Mouse (Mus musculus): ENCODE data around the gene Tomm40l. TPM values are rescaled to one million over a fixed set of nuclear protein-coding genes. Genes with fewer than 3 reads are reported as not detected.

The Tomm40l gene
- polyA plus RNA-seq, 2 experiments, result 11.0 to 17.5 TPM

DNA sequence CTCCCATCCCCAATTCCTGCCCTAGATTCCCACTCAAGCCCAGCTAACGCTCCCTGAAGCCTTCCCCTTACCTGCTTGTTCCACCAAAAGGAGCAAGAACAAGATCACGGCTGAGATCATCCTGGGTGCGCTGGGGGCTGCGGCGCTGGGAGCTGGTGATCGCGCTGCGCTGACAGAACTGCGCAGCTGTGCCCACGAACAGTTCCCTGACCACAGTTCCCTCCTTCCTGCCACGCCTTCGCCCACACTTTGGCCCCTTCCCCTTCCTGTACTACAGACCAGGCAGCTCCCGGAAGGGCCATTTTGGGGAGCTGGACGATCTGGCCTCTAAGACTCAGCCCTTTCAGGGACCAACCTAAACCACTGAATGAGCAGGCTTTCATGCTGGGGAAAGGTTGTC lies 11.8 kb upstream of the Tomm40l start, which contains the start of gene Fcer1g:
Gene Fcer1g, minus strand, starts transcription at position 240 of the 400 bp plus-strand sequence.
- H3K4me2 ChIP-seq (ENCODE audit: low read depth), result peak within 1 kb of the TSS; percentile 30
- H3K36me3 ChIP-seq (replicated peaks; ENCODE audit: control insufficient read depth, insufficient read depth, low read depth), result peaks cover 37% of the 10 kb centered on the region
- 24% methylated on average over 14 of the region's 14 CpGs for WGBS (ENCODE audit: insufficient replicate concordance)
- TF ChIP-seq CTCF (IDR thresholded peaks at IDR 0.05; ENCODE audit: low read depth) (no peak), EP300 (IDR thresholded peaks at IDR 0.05; ENCODE audit: low read depth) (no peak)
- peak within 1 kb of the TSS; percentile 25 to 42 for H3K4me3 ChIP-seq (ENCODE audit: insufficient read depth in 1 of 2, low read depth in 2 of 2, low read length in 2 of 2)
- no peaks in the 10 kb centered on the region for H3K9me3 ChIP-seq (ENCODE audit: control insufficient read depth, low read length)
- ATAC-seq (ENCODE audit: insufficient read depth) (no peak), DNase-seq (ENCODE audit: low read depth in 3 of 3, low spot score in 3 of 3) (no peak)
- peak within 1 kb of the TSS; percentile 23 for H3K27ac ChIP-seq
- H3K9ac ChIP-seq (replicated peaks), result 0 out of 2 replicates have a peak within 1 kb of the TSS, but pooled peaks have one; percentile 27
- H3K4me1 ChIP-seq (replicated peaks; ENCODE audit: control insufficient read depth in 2 of 2, insufficient read depth in 2 of 2, low read length in 1 of 2), result peaks cover 12 to 24% of the 10 kb centered on the region in 2 experiments
- H3K27me3 ChIP-seq (ENCODE audit: control insufficient read depth, insufficient read depth, low read length), result no peaks in the 10 kb centered on the region

DNA sequence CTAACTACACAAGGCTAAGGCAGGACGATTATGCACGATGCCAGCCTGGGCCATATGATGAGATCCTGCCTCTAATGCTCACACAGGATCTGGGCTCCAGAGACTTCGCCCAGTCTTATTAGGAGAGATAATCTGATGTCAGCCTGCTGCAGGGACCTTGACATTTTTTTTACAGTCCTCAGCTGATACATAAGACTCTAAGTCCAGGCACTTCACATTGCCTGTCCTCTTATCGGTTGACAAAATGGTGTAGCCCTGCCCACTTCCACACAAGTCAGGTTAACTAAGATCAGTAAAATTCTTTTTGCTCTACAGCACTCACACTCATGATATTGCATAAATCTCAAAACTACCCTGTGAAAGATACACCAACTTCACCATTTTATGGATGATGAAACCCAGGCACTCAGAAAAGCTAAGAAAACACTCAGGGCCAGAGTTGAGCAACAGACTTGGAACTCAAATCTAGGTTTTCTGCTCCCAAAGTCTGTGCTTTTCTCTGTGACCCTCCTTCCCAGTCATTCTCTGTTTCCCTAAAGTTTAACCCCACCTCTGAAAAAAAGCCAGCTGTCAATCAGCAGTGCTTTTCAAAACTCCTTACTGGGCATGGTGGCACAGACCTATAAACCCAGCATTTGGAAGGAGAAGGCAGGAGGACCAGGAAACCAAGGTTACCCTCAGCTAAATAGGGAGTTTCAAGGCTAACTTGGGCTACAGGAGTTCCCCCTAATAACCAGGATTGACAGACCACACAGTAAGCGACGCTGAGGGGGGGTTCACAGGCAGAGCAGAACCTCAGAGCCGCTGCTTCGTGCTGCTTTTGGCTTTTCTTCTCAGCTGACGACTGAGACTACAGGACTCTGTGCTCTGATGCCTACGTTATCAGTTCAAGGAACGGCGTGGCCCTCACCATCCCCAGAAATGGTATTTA lies 10.8 kb upstream of the Tomm40l start:
- Histone ChIP-seq H3K9ac (replicated peaks) (0 out of 2 replicates have a peak overlapping the region, but pooled peaks have one; percentile 13), H3K4me2 (ENCODE audit: low read depth) (peak overlapping the region; percentile 45), H3K4me1 (replicated peaks; ENCODE audit: control insufficient read depth in 2 of 2, insufficient read depth in 2 of 2, low read length in 1 of 2) (peaks cover 12 to 24% of the 10 kb centered on the region in 2 experiments), H3K27me3 (ENCODE audit: control insufficient read depth, insufficient read depth, low read length) (no peaks in the 10 kb centered on the region), H3K4me3 (ENCODE audit: insufficient read depth in 1 of 2, low read depth in 2 of 2, low read length in 2 of 2) (peak overlapping the region; percentile 25 to 42; a peak in 3 of 4 replicates), H3K9me3 (ENCODE audit: control insufficient read depth, low read length) (no peaks in the 10 kb centered on the region), H3K27ac (peak overlapping the region; percentile 23), H3K36me3 (replicated peaks; ENCODE audit: control insufficient read depth, insufficient read depth, low read depth) (peaks cover 26% of the 10 kb centered on the region)
- peak; percentile 65 for ATAC-seq (ENCODE audit: insufficient read depth)
- no peak for TF ChIP-seq CTCF (IDR thresholded peaks at IDR 0.05; ENCODE audit: low read depth)
- no peak for TF ChIP-seq EP300 (IDR thresholded peaks at IDR 0.05; ENCODE audit: low read depth)
- 21% methylated on average over 12 of the region's 12 CpGs for WGBS (ENCODE audit: insufficient replicate concordance)
- peak in 1 of 3 experiments; percentile 20 for DNase-seq (ENCODE audit: low read depth in 3 of 3, low spot score in 3 of 3)

DNA sequence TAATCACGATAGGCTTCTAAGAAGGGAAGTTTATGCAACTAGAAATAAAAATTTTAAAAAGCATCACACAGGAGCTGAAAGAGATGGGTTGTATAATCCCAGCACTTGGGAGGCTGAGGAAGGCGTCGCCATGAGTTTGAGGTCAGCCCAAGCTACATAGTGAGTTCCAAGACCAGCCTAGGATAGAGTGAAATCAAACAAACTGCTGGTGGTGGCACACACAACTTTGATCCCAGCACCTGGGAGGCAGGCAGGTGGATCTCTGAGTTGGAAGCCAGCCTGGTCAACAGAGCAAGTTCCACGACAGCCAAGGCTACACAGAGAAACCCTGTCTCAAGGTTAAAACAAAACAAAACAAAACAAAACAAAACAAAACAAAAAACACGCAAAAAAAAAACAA lies 10.0 kb upstream of the Tomm40l start:
- ATAC-seq (ENCODE audit: insufficient read depth) (no peak), DNase-seq (ENCODE audit: low read depth in 3 of 3, low spot score in 3 of 3) (no peak)
- Histone ChIP-seq H3K4me3 (ENCODE audit: insufficient read depth in 1 of 2, low read depth in 2 of 2, low read length in 2 of 2) (peak overlapping the region in 1 of 2 experiments; percentile 20; a peak in 1 of 4 replicates), H3K9me3 (ENCODE audit: control insufficient read depth, low read length) (no peaks in the 10 kb centered on the region), H3K27me3 (ENCODE audit: control insufficient read depth, insufficient read depth, low read length) (no peaks in the 10 kb centered on the region), H3K4me2 (ENCODE audit: low read depth) (peak overlapping the region; percentile 45), H3K36me3 (replicated peaks; ENCODE audit: control insufficient read depth, insufficient read depth, low read depth) (peaks cover 19% of the 10 kb centered on the region), H3K27ac (no peak overlapping the region), H3K9ac (replicated peaks) (no peak overlapping the region), H3K4me1 (replicated peaks; ENCODE audit: control insufficient read depth in 2 of 2, insufficient read depth in 2 of 2, low read length in 1 of 2) (peaks cover 12 to 24% of the 10 kb centered on the region in 2 experiments)
- WGBS (ENCODE audit: insufficient replicate concordance), result 43% methylated on average over 5 of the region's 5 CpGs
- TF ChIP-seq CTCF (IDR thresholded peaks at IDR 0.05; ENCODE audit: low read depth), result no peak
- no peak for TF ChIP-seq EP300 (IDR thresholded peaks at IDR 0.05; ENCODE audit: low read depth)

DNA sequence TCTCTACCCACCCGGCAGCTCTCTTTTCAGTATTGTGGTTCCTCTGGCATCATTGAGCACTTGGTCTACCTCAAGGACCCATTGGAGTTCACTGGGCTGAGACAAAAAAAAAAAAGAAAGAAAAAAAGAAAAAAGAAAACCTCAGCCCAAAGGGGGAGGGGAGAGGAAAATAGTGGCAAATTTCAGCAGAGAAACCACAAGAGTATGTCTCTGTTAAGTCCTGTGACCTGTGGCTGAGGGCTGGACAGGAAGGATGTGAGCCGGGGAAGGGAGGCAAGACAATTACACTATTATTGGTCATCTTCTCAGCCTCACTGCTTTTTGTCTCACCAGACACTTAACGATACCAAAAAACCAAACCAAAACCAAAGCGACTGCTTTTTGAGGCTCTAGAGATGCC lies 9.5 kb upstream of the Tomm40l start:
- no peak for TF ChIP-seq CTCF (IDR thresholded peaks at IDR 0.05; ENCODE audit: low read depth)
- no peak for TF ChIP-seq EP300 (IDR thresholded peaks at IDR 0.05; ENCODE audit: low read depth)
- H3K9me3 ChIP-seq (ENCODE audit: control insufficient read depth, low read length), result no peaks in the 10 kb centered on the region
- no peaks in the 10 kb centered on the region for H3K27me3 ChIP-seq (ENCODE audit: control insufficient read depth, insufficient read depth, low read length)
- peaks cover 14% of the 10 kb centered on the region for H3K36me3 ChIP-seq (replicated peaks; ENCODE audit: control insufficient read depth, insufficient read depth, low read depth)
- no peak overlapping the region for H3K9ac ChIP-seq (replicated peaks)
- H3K4me3 ChIP-seq (ENCODE audit: insufficient read depth in 1 of 2, low read depth in 2 of 2, low read length in 2 of 2), result no peak overlapping the region
- DNase-seq (ENCODE audit: low read depth in 3 of 3, low spot score in 3 of 3) (no peak), ATAC-seq (ENCODE audit: insufficient read depth) (no peak)
- H3K4me2 ChIP-seq (ENCODE audit: low read depth), result no peak overlapping the region; the same call in 1 of the 2 replicates
- H3K4me1 ChIP-seq (replicated peaks; ENCODE audit: control insufficient read depth in 2 of 2, insufficient read depth in 2 of 2, low read length in 1 of 2), result peaks cover 12 to 24% of the 10 kb centered on the region in 2 experiments
- 24% methylated on average over 4 of the region's 4 CpGs for WGBS (ENCODE audit: insufficient replicate concordance)
- no peak overlapping the region for H3K27ac ChIP-seq

DNA sequence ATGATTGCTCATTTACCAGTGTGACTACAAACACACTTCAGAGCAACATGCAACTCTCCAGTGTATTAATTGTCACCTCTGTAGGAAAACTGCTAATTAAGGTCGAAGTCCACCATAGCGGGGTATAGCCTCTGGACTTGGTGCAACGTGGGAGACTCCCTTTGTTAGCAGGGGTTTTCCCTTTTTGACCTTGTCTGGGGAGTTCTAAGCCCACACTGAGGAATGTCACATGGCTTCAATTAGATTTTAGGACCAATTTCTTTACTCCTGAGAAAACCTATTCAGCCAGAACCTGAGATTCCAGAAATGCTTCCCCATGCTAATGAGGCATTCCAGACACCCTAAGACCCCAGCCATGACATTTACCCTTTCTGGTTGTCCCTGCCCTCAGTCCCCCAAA lies 7.9 kb upstream of the Tomm40l start:
- ATAC-seq (ENCODE audit: insufficient read depth), result no peak

More for the DNA sequence above, 7.9 kb upstream of the Tomm40l start:
- 68% methylated on average over 3 of the region's 3 CpGs for WGBS (ENCODE audit: insufficient replicate concordance)
- Histone ChIP-seq H3K4me1 (replicated peaks; ENCODE audit: control insufficient read depth in 2 of 2, insufficient read depth in 2 of 2, low read length in 1 of 2) (peaks cover 12 to 24% of the 10 kb centered on the region in 2 experiments), H3K9me3 (ENCODE audit: control insufficient read depth, low read length) (no peaks in the 10 kb centered on the region), H3K36me3 (replicated peaks; ENCODE audit: control insufficient read depth, insufficient read depth, low read depth) (peaks cover 2% of the 10 kb centered on the region), H3K4me2 (ENCODE audit: low read depth) (no peak overlapping the region), H3K4me3 (ENCODE audit: insufficient read depth in 1 of 2, low read depth in 2 of 2, low read length in 2 of 2) (no peak overlapping the region), H3K27me3 (ENCODE audit: control insufficient read depth, insufficient read depth, low read length) (no peaks in the 10 kb centered on the region), H3K27ac (no peak overlapping the region), H3K9ac (replicated peaks) (no peak overlapping the region)
- TF ChIP-seq CTCF (IDR thresholded peaks at IDR 0.05; ENCODE audit: low read depth), result no peak
- no peak for TF ChIP-seq EP300 (IDR thresholded peaks at IDR 0.05; ENCODE audit: low read depth)
- no peak for DNase-seq (ENCODE audit: low read depth in 3 of 3, low spot score in 3 of 3)
